Mouse (Mus musculus): ENCODE results near the gene Brpf3. TPM values are rescaled to one million over a fixed set of nuclear protein-coding genes. Genes with fewer than 3 reads are reported as not detected.
"Not testable (repeated sequence)": the region's sequence is repeated elsewhere in the genome, so short reads cannot be mapped to it uniquely, and the experiment has no call there.

Brpf3 gene
- polyA plus RNA-seq, 1 experiment from 2014 or later, result 8.2 TPM

- Histone ChIP-seq H3K27ac (replicated peaks; ENCODE audit: low read depth, low read length) (no peak overlapping the region), H3K9ac (replicated peaks; ENCODE audit: low read length) (no peak overlapping the region; the same call in 1 of the 2 replicates), H3K36me3 (ENCODE audit: control insufficient read depth, insufficient read depth, low read length) (no peaks in the 10 kb centered on the region), H3K9me3 (ENCODE audit: control insufficient read depth, low read length) (no peaks in the 10 kb centered on the region), H3K27me3 (ENCODE audit: control insufficient read depth, insufficient read depth, low read length) (peaks cover 31% of the 10 kb centered on the region), H3K4me2 (ENCODE audit: low read length) (peak overlapping the region; percentile 58), H3K4me3 (replicated peaks; ENCODE audit: low read depth, low read length) (peak overlapping the region; percentile 30), H3K4me1 (ENCODE audit: control insufficient read depth, insufficient read depth, low read length) (peaks cover 12% of the 10 kb centered on the region)
- WGBS, result 6% methylated on average over 24 of the region's 24 CpGs
- DNase-seq, result peak; percentile 42
- ATAC-seq (ENCODE audit: low FRiP score, low TSS enrichment), result no peak
Measured at GRCm38 (mm10) chr17:28769875-28770421, 30.9 kb upstream of the Brpf3 start.

DNA sequence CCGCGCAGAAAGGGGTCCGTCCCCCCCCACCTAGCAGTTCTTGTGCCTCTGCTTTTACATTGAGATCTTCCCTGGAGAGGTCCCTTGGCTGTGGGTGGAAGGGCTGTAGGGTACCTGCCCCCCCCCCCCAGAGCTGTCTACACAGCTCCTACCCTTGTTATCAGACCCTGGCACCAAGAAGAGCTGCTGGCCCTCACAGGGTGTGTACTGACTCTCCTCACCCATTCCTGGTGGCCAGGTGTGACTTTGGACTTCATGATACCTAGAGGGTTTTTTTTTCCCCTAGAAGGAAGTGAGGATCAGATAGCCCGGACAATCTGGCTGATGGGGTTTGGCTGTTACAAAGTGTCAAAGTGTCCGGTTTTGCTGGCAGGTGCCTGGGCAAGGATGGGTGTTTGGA is 29.6 kb upstream of the Brpf3 start:
- ATAC-seq (ENCODE audit: low FRiP score, low TSS enrichment), result no peak
- Histone ChIP-seq H3K27me3 (ENCODE audit: control insufficient read depth, insufficient read depth, low read length) (peaks cover 31% of the 10 kb centered on the region), H3K9ac (replicated peaks; ENCODE audit: low read length) (no peak overlapping the region), H3K4me1 (ENCODE audit: control insufficient read depth, insufficient read depth, low read length) (peaks cover 12% of the 10 kb centered on the region), H3K4me2 (ENCODE audit: low read length) (no peak overlapping the region), H3K9me3 (ENCODE audit: control insufficient read depth, low read length) (no peaks in the 10 kb centered on the region), H3K4me3 (replicated peaks; ENCODE audit: low read depth, low read length) (no peak overlapping the region), H3K36me3 (ENCODE audit: control insufficient read depth, insufficient read depth, low read length) (no peaks in the 10 kb centered on the region), H3K27ac (replicated peaks; ENCODE audit: low read depth, low read length) (no peak overlapping the region)
- DNase-seq, result no peak
- 94% methylated on average over 5 of the region's 5 CpGs for WGBS

DNA sequence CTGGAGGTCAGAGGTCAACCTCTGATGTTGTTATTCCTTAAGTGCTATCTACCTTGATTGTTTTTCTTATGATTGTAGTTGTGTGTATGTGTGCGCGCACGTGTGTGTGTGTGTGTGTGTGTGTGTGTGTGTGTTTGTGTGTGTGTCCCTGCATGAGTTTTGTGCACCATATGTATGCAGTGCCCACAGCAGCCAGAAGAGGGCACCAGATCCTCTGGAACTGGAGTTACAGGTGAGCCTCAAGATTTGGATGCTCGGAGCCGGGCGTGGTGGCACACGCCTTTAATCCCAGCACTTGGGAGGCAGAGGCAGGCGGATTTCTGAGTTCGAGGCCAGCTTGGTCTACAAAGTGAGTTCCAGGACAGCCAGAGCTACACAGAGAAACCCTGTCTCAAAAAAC is 26.6 kb upstream of the Brpf3 start:
- 95% methylated on average over 9 of the region's 9 CpGs for WGBS
- H3K4me3 ChIP-seq (replicated peaks; ENCODE audit: low read depth, low read length); DNase-seq; ATAC-seq (ENCODE audit: low FRiP score, low TSS enrichment); H3K9ac ChIP-seq (replicated peaks; ENCODE audit: low read length); H3K9me3 ChIP-seq (ENCODE audit: control insufficient read depth, low read length); H3K27ac ChIP-seq (replicated peaks; ENCODE audit: low read depth, low read length); H3K4me1 ChIP-seq (ENCODE audit: control insufficient read depth, insufficient read depth, low read length); H3K4me2 ChIP-seq (ENCODE audit: low read length); H3K36me3 ChIP-seq (ENCODE audit: control insufficient read depth, insufficient read depth, low read length): not testable (repeated sequence)
- peaks cover 18% of the 10 kb centered on the region for H3K27me3 ChIP-seq (ENCODE audit: control insufficient read depth, insufficient read depth, low read length)

GRCm38 (mm10) chr17:28775161-28775560 is 25.7 kb upstream of the Brpf3 start:
- Histone ChIP-seq H3K4me1 (ENCODE audit: control insufficient read depth, insufficient read depth, low read length) (peaks cover under 1% of the 10 kb centered on the region), H3K4me2 (ENCODE audit: low read length) (no peak overlapping the region), H3K9ac (replicated peaks; ENCODE audit: low read length) (no peak overlapping the region), H3K36me3 (ENCODE audit: control insufficient read depth, insufficient read depth, low read length) (no peaks in the 10 kb centered on the region), H3K27ac (replicated peaks; ENCODE audit: low read depth, low read length) (no peak overlapping the region), H3K27me3 (ENCODE audit: control insufficient read depth, insufficient read depth, low read length) (peaks cover 11% of the 10 kb centered on the region), H3K9me3 (ENCODE audit: control insufficient read depth, low read length) (no peaks in the 10 kb centered on the region), H3K4me3 (replicated peaks; ENCODE audit: low read depth, low read length) (no peak overlapping the region)
- 83% methylated on average over 4 of the region's 4 CpGs for WGBS
- ATAC-seq (ENCODE audit: low FRiP score, low TSS enrichment) (no peak), DNase-seq (no peak)

DNA sequence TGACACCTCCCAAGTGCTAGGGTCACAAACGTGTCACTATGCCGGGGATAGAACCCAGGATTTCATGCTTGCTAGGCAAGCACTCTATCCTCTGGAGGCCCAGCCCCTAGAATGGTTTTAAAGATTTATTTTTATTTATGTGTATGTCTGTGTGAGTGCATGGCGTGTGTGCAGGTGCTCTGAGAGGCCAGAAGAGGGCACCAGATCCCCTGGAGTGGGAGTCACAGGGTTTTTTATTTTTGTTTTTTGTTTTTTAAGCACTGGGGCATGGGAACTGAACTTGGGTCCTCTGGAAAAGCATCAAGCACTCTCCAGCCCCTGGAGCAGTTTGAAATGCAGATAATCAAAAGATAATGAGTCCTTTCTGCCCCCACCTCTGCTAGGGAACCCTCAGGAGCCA is 24.1 kb upstream of the Brpf3 start:
- no peak overlapping the region for H3K9ac ChIP-seq (replicated peaks; ENCODE audit: low read length)
- no peak for ATAC-seq (ENCODE audit: low FRiP score, low TSS enrichment)
- 92% methylated on average over 3 of the region's 3 CpGs for WGBS
- H3K9me3 ChIP-seq (ENCODE audit: control insufficient read depth, low read length), result no peaks in the 10 kb centered on the region
- H3K4me1 ChIP-seq (ENCODE audit: control insufficient read depth, insufficient read depth, low read length), result no peaks in the 10 kb centered on the region
- H3K36me3 ChIP-seq (ENCODE audit: control insufficient read depth, insufficient read depth, low read length), result no peaks in the 10 kb centered on the region
- H3K4me2 ChIP-seq (ENCODE audit: low read length), result no peak overlapping the region
- H3K4me3 ChIP-seq (replicated peaks; ENCODE audit: low read depth, low read length), result no peak overlapping the region
- H3K27ac ChIP-seq (replicated peaks; ENCODE audit: low read depth, low read length), result no peak overlapping the region
- no peaks in the 10 kb centered on the region for H3K27me3 ChIP-seq (ENCODE audit: control insufficient read depth, insufficient read depth, low read length)
- no peak for DNase-seq

GRCm38 (mm10) chr17:28777231-28778005 is 23.5 kb upstream of the Brpf3 start:
- H3K9ac ChIP-seq (replicated peaks; ENCODE audit: low read length), result no peak overlapping the region
- ATAC-seq (ENCODE audit: low FRiP score, low TSS enrichment) (no peak), DNase-seq (no peak)
- H3K4me1 ChIP-seq (ENCODE audit: control insufficient read depth, insufficient read depth, low read length), result no peaks in the 10 kb centered on the region
- WGBS, result 87% methylated on average over 16 of the region's 16 CpGs
- H3K9me3 ChIP-seq (ENCODE audit: control insufficient read depth, low read length), result no peaks in the 10 kb centered on the region
- no peaks in the 10 kb centered on the region for H3K27me3 ChIP-seq (ENCODE audit: control insufficient read depth, insufficient read depth, low read length)
- H3K36me3 ChIP-seq (ENCODE audit: control insufficient read depth, insufficient read depth, low read length), result no peaks in the 10 kb centered on the region
- no peak overlapping the region for H3K4me3 ChIP-seq (replicated peaks; ENCODE audit: low read depth, low read length)
- no peak overlapping the region for H3K4me2 ChIP-seq (ENCODE audit: low read length)
- H3K27ac ChIP-seq (replicated peaks; ENCODE audit: low read depth, low read length), result no peak overlapping the region

- no peak for DNase-seq
- no peak overlapping the region for H3K27ac ChIP-seq (replicated peaks; ENCODE audit: low read depth, low read length)
- no peaks in the 10 kb centered on the region for H3K4me1 ChIP-seq (ENCODE audit: control insufficient read depth, insufficient read depth, low read length)
- no peak overlapping the region for H3K4me2 ChIP-seq (ENCODE audit: low read length)
- H3K36me3 ChIP-seq (ENCODE audit: control insufficient read depth, insufficient read depth, low read length), result no peaks in the 10 kb centered on the region
- ATAC-seq (ENCODE audit: low FRiP score, low TSS enrichment), result no peak
- H3K27me3 ChIP-seq (ENCODE audit: control insufficient read depth, insufficient read depth, low read length), result no peaks in the 10 kb centered on the region
- no peak overlapping the region for H3K9ac ChIP-seq (replicated peaks; ENCODE audit: low read length)
- WGBS, result 91% methylated on average over 3 of the region's 3 CpGs
- H3K4me3 ChIP-seq (replicated peaks; ENCODE audit: low read depth, low read length), result no peak overlapping the region
- H3K9me3 ChIP-seq (ENCODE audit: control insufficient read depth, low read length), result no peaks in the 10 kb centered on the region
Measured at GRCm38 (mm10) chr17:28779735-28780134, 21.2 kb upstream of the Brpf3 start.

DNA sequence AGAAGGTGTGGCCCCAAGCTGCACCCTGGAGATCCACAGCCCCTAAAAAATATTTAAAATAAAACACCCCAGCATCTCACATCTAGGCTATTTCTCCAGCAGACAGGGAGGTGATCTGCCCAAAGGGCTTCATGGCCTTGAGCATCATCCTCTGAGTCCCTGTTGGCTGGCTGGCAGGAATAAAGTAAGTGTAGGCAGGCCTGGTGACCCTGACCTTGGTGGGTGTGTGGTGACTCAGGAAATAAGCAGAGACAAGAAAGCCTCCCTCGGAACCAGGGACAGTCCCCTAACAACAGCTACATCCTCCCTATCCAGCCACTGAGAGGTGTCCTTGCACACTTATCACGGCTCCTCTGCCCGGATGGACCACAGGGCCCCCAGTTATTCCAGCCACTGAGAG is 20.1 kb upstream of the Brpf3 start:
- WGBS, result 80% methylated on average over 3 of the region's 3 CpGs
- H3K36me3 ChIP-seq (ENCODE audit: control insufficient read depth, insufficient read depth, low read length), result no peaks in the 10 kb centered on the region
- no peak overlapping the region for H3K27ac ChIP-seq (replicated peaks; ENCODE audit: low read depth, low read length)
- no peaks in the 10 kb centered on the region for H3K9me3 ChIP-seq (ENCODE audit: control insufficient read depth, low read length)
- H3K4me2 ChIP-seq (ENCODE audit: low read length), result no peak overlapping the region
- ATAC-seq (ENCODE audit: low FRiP score, low TSS enrichment) (no peak), DNase-seq (no peak)
- H3K9ac ChIP-seq (replicated peaks; ENCODE audit: low read length), result no peak overlapping the region
- H3K4me3 ChIP-seq (replicated peaks; ENCODE audit: low read depth, low read length), result no peak overlapping the region
- H3K27me3 ChIP-seq (ENCODE audit: control insufficient read depth, insufficient read depth, low read length), result no peaks in the 10 kb centered on the region
- no peaks in the 10 kb centered on the region for H3K4me1 ChIP-seq (ENCODE audit: control insufficient read depth, insufficient read depth, low read length)

Measured in midbrain, embryonic 14.5 days (tissue).